Mouse (Mus musculus) embryo, embryonic 10.5 days (tissue): ENCODE measurements around the gene Gpr55.
"Not testable (repeated sequence)": the region's sequence is repeated elsewhere in the genome, so short reads cannot be mapped to it uniquely, and the experiment has no call there.

ENCODE experiments used
- DNase-seq: peaks from one replicate; pipeline ENCODE4 v3.0.0-alpha.2; 2015; ENCODE audit warnings: low spot score

Gene Gpr55

DNA sequence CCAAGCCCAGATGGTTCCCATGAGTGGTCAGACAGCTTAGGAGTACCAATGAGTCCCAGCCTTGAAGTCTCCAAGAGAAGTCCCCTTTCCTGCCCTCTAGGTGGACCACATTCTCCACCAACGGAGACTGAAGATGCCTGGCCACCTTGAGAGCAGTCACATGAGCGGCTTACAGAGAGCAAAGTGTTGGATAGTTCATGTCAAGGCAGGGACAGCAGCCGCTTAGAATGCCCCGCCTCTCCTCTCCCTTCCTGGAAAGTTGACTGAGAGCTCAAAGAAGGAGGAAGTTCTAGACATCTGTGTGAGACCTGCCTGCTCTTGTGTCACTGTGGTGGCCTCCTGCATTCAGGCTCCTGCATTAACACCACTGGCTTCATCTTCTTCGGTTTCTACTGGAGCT lies at the start of gene Gpr55:
TSS of gene Gpr55 (minus strand) at position 135 of the 400 bp plus-strand sequence.
- no peak for DNase-seq

DNA sequence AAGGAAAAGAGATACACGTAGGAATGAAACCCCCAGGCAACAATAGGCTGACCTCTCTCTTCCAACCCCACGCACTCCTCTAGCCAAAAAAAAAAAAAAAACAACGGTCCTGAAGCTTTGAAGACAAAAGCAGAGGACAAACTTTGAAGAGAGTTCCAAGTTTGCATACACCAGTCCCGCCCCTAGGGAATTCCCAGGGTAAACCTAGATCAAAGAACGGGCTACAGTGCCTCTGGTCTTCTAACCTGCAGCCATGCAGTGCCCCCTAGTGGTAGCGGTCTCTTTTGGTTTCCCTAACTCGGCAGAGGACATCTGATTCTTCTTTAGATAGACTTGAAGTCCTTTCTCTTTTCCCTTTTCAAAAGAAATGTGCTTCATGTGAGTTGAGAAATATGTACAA lies 47.0 kb upstream of the Gpr55 start:
- peak; percentile 97 for DNase-seq

DNA sequence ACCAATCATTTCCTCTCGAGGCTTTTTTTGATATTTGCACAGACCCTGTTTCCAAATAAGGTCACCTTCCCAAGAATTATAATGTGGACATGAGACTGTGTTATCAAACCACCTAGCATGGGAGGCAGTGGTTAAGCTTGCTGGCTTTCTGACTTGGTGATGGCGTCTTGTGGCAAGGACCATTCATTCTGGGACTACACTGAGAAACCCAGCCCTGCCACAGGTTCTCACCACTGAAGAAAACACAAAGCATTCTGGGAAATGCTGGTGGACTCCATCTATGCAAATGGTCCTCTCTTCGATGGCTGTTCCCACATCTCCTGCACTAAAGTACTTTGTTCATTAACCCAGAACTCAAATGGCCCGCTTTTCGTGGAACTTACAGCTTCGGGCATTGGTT lies 45.2 kb upstream of the Gpr55 start:
- no peak for DNase-seq

DNA sequence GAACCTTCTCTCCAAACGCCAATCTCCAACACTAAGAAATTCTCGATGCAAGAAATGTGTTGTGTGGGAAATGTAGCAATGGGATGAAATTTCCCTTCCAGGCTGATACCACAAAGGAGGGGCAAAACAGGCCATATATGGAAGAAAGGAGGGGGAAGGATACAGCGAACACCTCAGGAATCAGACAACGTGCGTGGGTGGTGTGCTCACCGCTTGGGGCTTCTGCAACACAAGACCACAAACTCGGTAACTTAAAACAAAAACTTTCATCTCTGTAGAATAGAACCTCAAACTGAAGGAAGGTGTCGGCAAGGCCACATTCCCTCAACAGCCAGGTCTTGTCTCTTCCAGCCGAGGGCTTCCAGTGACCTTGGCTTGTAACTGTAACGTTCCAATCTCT lies 44.7 kb upstream of the Gpr55 start:
- DNase-seq = no peak

DNA sequence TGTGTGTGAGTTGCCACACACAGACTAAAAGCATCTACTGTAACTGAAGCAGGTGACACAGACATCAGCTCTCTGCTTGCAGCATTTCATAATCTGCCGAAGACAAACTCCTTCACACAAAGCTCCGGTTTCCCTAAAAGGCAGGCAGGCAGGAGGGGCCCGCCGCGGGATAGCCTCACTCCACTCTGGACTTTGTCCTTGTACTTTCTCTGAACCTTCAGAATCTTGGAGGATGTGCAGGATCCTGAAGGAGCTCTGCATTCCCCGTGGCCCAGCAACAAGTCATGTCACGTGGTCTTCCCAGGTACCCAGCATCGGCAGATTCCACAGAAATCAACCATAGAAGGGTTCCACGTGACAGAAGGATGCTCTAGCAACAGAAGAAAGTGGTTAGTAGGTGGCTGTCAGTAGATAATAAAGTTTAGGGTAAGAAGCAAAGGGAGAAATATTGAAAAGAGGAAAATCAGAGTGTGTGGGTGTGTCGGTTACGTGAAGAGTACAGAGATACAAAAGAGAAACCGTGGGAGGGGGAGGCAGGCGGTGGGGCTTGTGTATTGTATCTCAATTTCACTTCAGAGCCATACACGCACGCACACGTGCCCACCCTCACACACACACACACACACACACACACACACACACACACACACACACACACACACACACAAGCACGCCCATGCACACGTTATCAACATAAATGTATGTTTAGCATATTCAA lies 39.2 kb upstream of the Gpr55 start:
- DNase-seq = no peak

DNA sequence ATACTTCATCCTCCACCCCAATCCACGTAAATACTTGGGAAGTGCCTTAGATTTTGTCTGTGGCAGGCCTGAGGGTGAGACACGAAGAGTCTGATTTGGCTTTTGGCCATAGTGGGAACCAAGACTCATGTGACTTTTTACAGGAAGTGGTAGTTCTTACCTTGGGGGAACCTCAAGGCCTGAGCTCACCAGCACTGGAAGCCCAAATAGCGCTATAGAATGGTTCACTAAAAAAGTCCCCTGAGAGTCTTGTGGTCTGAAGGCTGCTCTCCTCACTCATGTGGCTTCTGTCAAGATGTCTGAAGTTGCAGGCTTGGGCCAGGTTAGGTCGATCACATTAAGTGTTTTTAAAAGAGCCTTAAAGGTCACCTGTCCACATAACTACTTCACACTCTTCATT lies 37.2 kb upstream of the Gpr55 start:
- DNase-seq = no peak

DNA sequence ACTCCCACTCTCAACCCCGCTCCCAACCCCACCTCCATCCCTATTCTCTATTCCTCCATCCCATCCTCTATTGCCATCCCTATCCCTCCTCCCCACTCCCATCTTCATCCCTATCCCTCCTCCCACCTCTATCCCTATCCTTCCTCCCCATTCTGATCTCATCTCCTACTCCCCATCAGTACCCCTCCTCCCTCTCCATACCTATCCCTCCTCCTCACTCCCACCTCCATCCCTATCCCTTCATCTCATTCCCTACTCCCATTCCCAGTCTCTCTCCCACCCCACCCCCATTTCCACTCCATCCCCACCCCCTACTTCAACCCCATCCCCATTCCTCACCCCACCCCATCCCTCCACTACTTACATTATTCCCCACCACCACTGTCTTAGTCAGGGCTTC lies 36.4 kb upstream of the Gpr55 start:
- DNase-seq = no peak

DNA sequence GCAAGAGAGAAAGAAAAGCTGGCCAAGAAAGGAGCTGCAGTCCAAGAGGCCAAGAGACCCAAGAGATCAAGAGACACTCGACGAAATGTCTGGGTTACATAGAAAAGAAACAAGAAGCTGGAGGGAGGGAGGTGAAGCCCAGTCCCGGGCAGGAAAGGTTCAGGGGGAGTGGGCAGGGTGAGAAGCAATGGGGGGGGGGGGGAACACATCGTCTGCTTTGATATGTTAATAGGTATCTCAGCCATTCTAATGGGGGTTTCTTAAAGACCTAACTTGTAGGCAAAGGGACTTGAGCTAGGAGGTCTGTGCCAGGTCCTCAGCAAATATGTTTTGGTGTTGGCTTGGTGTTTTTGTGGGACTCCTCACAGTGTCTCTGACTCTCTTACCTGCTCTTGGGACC lies 32.7 kb upstream of the Gpr55 start:
- no peak for DNase-seq

DNA sequence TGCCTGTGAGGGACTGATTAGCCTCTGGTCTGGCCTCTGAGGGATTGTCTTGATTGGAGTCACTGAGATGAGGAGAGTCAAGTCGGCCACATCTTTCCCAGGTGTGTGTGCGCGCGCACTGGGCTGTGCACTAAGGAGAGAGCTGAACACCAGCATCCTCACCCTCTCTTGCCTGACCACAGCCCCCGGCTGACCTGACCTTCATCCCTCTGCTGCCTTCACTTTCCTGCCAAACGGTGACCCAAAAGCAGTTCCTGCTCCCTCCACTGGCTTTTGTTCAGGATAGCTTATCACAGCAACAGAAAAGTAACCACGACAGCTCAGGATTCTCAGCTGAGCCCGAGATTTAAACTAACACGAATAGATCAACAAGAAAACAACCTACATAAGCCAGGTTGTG lies 31.4 kb upstream of the Gpr55 start:
- no peak for DNase-seq

DNA sequence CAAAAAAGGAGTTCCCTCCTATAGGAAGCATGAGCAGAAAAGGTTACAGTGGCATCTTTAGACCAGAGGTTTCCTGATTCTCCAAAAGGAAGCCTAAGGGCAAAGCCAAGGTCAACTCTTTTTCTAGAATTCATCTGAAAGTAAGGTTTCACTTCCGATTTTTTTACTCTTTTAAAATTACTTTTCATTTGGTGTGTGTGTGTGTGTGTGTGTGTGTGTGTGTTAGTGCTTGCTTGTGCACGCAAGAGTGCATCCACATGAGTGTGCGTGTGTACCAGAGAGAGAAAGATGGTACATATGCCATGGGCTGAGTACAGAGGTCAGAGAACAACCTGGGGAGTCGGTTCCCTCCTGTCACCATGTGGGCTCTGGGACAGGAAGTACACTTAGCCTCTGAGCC lies 28.1 kb upstream of the Gpr55 start:
- not testable (repeated sequence) for DNase-seq

DNA sequence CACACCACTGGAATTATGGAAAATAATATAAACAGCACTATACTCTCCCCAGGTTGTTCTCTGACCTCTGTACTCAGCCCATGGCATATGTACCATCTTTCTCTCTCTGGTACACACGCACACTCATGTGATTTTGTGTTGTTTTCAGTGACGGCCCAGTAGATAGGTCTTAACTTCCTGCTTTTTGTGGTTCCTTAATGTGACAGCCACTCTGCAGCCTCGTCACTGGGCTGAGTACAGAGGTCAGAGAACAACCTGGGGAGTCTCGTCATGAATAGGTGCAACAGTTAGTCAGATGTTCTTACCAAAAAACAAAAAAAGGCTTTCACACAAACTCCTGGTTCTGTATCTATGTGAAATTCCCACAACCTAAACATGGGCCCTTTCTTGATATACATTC lies 27.5 kb upstream of the Gpr55 start:
- DNase-seq = no peak

DNA sequence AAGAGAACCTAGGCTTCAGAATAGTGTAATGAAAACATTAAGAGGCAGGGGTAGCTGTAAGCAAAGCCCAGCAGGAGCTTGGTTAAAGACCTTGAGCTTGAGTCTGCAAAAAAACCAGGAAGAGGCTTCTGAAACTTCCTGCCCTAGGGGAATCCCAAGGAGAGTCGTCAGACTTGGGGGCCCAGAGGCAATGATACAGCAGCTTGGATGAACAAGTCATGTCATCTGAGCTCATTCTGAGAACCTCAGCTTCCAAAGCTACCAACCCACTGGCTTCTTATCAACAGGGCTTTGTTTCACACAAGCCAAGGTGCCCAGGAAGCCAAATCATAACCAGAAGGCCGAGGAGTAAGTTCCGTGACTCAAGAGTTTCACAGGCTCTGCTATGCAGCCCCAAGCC lies 25.0 kb upstream of the Gpr55 start:
- DNase-seq = no peak

DNA sequence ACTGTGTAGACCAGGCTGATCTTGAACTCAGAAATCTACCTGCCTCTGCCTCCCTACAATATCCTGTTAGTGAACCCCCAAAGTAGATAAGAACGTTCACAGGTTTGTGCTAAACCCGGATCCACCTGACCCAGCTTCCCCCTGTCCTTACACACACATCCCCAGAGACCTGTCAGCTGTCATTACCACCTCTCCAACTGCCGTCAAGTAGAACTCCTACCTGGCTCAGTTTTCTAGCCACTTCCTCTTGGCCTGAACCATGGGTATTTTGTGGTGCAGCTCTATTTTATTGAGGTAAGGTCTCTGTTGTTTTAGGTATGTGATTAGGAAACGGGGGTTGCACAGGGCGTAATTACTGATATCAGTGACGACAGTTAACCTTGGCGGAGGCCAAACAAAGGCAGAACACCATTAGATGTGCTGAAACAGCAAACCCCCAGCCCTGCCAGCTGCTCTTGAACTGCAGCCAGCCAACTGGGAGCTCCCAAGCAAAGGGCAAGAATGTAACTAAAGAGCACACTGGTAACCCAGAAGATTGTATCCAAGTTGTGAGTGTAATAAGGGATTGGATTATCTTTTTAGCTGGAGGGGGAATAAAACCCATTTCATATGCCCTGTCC lies 21.0 kb upstream of the Gpr55 start:
- no peak for DNase-seq

DNA sequence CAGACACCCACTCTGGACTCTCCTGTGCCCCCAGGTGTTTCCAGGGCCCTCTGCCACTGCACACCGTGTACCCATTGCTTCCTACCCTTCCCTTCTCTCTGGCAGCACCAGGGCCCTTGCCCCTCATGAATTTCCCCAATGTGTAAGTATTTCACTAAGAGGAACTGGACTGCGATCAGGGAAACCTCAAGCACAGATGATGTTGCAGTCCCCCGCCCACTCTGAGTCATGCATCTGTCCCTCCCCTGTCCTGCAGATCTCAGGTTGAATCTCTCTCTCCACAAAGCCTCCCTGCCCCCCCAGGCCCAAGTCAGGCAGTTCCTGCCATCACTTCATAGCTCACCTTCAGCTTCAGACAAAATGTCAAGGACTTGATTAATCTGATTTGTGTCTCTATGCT lies 16.9 kb upstream of the Gpr55 start:
- DNase-seq = no peak

DNA sequence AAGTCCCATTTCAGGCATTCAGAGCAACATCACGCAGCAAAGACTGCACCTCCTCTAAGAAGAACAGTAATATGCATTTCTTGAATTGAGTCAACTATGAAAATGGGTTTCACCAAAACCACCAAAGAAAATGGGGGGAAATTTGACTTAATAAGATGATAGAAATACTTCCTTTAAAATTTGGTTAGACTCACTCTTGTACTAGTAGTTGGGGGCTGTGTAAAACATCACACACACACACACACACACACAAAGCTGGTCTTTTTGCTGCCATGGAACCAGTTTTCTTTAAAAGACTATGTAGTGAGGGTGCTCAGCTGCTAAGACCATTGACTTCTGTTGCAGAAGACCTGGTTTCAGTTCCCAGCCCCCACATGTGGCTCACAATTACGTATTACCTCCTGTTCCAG lies 12.7 kb upstream of the Gpr55 start:
- no peak for DNase-seq

DNA sequence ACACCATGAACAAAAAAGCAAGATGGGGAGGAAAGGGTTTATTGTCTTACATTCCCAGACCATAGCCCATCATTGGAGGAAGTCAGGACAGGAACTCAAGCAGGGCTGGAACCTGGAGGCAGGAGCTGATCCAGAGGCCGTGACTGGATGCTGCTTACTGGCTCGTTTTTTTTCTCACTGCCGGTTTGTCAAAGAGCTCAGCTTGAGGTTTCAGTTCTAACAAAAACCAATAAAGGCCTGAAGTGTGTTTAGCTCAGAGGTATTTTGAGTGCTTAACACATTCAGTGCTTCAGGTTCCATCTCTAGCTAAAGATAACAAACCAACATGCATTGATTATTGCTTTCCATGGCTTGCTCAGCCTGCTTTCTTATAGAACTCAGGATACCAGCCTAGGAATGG lies 11.5 kb upstream of the Gpr55 start:
- no peak for DNase-seq

DNA sequence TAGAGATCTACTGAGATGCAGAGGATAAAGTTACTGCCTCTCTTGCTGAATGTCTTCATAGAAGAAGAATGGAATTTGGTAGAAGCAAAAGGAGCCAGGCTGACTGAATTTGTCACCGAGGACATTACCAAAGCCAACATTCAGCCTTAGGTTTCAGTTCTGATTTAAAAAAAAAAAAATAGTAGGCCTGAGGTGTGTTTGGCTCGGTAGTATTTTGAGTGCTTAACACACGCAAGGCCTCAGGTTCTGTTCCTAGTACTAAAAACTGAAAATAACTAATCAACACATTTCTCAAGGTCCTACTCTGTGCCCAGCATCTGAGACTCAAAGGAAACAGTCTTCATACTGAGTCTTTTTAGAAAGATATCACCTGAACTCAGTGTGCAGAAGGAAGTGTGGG lies 10.3 kb upstream of the Gpr55 start:
- no peak for DNase-seq

DNA sequence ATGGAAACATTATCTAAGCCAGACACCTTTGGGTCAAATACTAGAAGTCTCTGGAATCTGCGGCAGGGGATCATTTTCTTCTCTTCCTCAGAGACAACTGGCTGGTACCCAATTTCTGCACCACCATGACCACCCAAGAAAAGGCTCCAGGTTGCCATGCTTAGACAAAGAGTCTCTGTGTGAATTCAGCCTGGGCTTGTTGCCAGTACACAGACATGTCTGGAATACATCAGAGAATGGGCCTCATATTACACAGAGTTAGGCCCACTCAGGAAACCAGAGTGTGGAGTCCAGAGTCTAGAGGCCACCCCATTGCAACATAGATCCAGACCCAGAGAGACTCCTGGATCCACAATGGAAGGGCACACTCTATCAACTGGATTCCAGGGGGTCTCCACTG lies 8.7 kb upstream of the Gpr55 start:
- DNase-seq = no peak

DNA sequence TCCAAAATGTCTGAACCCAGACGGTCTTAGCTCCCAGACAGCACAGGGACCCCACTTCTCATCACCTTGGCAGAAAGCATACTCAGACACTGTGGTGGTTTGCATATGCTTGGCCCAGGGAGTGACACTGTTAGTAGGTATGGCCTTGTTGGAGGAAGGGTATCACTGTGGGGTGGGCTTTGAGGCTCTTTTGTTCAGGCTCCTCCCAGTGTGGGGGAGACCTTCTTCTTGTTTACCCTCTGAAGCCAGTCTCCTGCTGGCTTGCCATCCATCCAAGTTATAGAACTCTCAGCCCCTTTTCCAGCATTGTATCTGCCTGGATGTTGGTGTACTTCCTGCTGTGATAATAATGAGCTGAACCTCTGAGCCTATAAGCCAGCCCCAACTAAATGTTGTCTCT lies 8.3 kb upstream of the Gpr55 start:
- no peak for DNase-seq

DNA sequence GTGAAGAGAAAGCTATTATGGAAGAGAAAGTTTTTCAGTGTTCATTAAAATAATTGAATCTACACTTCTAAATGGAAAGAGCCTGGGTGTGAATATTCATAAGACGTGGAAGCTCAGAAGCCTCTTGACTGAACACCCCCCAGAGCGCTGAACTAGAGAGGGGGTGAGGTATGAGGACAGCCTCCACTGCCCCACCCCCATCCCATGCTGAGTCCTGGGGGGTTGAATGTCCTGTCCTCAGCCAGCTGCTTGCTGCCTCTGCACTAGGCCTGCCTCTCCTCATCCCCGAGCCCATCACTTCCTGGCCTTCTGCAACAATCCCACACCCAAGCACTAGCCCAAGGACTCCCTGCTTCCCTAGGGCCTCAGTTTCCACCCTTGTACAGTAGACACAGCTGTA lies 5.0 kb upstream of the Gpr55 start:
- no peak for DNase-seq

DNA sequence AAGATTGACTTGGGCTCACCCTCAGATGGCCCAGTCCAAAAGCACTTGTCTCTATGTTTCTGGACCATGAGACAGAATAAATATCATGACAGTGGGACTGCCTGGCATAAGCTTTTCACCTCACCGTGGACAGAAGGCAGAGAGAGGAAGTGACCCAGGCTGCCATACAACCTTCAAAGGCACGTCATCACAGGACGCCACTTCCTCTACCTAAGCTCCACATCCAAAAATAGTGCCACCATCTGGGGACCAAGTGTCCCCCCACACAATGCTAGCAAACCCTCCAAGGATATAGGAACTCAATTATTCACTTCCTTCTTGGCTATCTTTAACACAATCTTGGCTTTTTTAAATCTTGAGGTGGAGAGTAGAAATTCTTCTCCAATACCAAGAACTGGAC lies 1.3 kb upstream of the Gpr55 start:
- no peak for DNase-seq

DNA sequence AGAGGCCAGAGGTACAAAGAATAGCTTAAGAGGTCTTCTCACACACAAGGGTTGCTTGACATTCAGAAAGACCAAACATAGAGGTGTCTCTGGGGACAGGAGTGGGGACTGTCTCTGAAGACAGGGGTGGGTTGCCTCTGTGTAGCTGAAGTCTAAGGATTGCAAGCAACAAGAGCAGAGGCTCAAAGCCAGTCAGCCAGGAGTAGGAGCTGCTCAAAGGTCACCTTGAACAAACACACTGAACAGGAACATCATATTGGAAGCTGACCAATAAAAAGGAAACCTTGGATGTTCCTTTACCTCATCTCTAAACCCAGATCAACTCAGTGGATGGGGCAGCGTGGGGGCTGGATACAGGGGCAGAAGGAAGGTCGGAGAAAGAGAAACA lies 924 bp downstream of the Gpr55 start:
- DNase-seq = no peak

DNA sequence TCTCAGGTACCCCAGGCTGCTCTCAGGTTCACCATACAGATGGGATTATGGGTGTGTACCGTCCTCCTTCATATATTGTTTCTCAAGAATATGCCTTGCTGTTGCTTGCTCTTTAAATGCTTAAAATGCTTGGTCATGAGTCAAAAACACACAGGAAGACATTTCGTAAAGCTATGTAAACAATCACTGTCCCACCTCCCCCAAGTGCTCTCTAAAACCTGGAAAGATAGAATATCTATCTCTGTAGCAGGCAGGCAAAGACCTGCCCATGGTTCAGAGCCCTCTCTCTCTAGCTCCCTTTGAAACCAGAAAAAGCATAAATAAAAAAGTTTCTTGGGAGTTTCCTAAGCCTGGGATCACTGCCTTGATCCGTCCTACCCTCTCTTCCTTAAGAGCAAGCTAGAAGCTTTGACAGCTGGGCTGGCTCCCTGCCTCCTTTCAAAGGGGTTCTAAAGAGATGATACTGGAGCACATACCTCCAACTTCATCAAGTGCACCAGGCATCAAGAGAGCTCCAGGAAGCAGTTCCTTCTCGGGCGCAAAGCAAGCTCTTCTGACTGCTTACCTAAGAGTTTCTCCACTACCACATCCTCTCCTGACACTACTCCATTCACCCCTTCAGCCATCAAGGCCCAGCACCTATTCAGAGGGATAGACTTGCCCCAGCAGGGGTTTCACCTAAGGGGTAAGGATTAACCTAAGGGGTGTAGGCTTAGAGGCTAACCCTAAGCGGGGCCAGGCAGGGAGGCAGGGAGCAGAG lies 1.5 kb downstream of the Gpr55 start:
- no peak for DNase-seq
